Mouse (Mus musculus): ENCODE measurements at regions not wholly inside any gene's neighbourhood (a gene's known extent, or its start where the extent isn't known, plus 50 kb on each side); places are given as distances from the start of the nearest gene placed in this dataset.

- peak in 1 of 2 experiments; percentile 23 for DNase-seq
These were observed 56.5 kb upstream of the Gm15085 start for GRCm38 (mm10) chrX:149390928-149391327.

Data from kidney, postnatal 25 days (tissue).